Mouse (Mus musculus) erythroblast, embryonic 14.5 days (primary cell): ENCODE results near the gene Gja4. TPM values are rescaled to one million over a fixed set of nuclear protein-coding genes. Genes with fewer than 3 reads are reported as not detected.
A peak's percentile ranks its signal among the peaks of the same experiment; 100 is the strongest.

Source experiments
- H3K27me3 ChIP-seq: 2 replicates; pipeline ENCODE4 v1.6.1; 2012; ENCODE audit warnings: inconsistent platforms; ENCODE audit not compliant: control insufficient read depth
- H3K36me3 ChIP-seq: 2 replicates; pipeline ENCODE4 v1.6.1; 2012; ENCODE audit warnings: mild to moderate bottlenecking, inconsistent platforms; ENCODE audit not compliant: control insufficient read depth
- H3K4me1 ChIP-seq: 2 replicates; pipeline ENCODE4 v1.6.1; 2012; ENCODE audit warnings: inconsistent platforms; ENCODE audit not compliant: control insufficient read depth
- H3K4me3 ChIP-seq: replicated peaks from 2 replicates; pipeline ENCODE3; 2012; ENCODE audit warnings: moderate library complexity, mild to moderate bottlenecking, inconsistent platforms
- H3K9me3 ChIP-seq: 2 replicates; pipeline ENCODE4 v1.6.1; 2012; ENCODE audit warnings: low read length, inconsistent platforms, mixed read lengths; ENCODE audit not compliant: control insufficient read depth
- GATA1 ChIP-seq: IDR thresholded peaks from 2 replicates; pipeline ENCODE4 v1.6.1; 2012; ENCODE audit warnings: low read length, inconsistent platforms, mixed read lengths
- TAL1 ChIP-seq: IDR thresholded peaks from 3 replicates; pipeline ENCODE4 v1.6.1; 2012; ENCODE audit warnings: low read length, inconsistent platforms, mixed read lengths
- polyA plus RNA-seq: library from polyadenylated mRNA; stranded (reverse); fragments of >175 nt; gene quantifications from 2 replicates; pipeline ENCODE4 v1.2.3, GENCODE M21; 2012

Gja4 gene
- not detected in 2 replicates for polyA plus RNA-seq

GRCm38 (mm10) chr4:127313861-127314260 lies at the start of gene Gja4:
Gene Gja4, minus strand, starts transcription at chr4:127314039.
- Histone ChIP-seq H3K4me3 (no peak within 1 kb of the TSS), H3K4me1 (peaks cover 3% of the 10 kb centered on the region), H3K36me3 (no peaks in the 10 kb centered on the region), H3K9me3 (no peaks in the 10 kb centered on the region), H3K27me3 (peaks cover 24% of the 10 kb centered on the region)
- TF ChIP-seq GATA1 (no peak), TAL1 (no peak)

GRCm38 (mm10) chr4:127363331-127363730 lies 49.5 kb upstream of the Gja4 start:
- Histone ChIP-seq H3K9me3 (no peaks in the 10 kb centered on the region), H3K27me3 (no peaks in the 10 kb centered on the region), H3K4me3 (no peak overlapping the region), H3K4me1 (no peaks in the 10 kb centered on the region), H3K36me3 (no peaks in the 10 kb centered on the region)
- TF ChIP-seq TAL1 (no peak), GATA1 (no peak)

- H3K36me3 ChIP-seq: no peaks in the 10 kb centered on the region
- peaks cover 2% of the 10 kb centered on the region for H3K4me1 ChIP-seq
- H3K4me3 ChIP-seq: no peak overlapping the region
- H3K9me3 ChIP-seq: no peaks in the 10 kb centered on the region
- TF ChIP-seq TAL1: no peak
- no peak for TF ChIP-seq GATA1
- H3K27me3 ChIP-seq: no peaks in the 10 kb centered on the region
These were observed 48.7 kb upstream of the Gja4 start for GRCm38 (mm10) chr4:127362520-127362919.

- Histone ChIP-seq H3K9me3 (no peaks in the 10 kb centered on the region), H3K27me3 (no peaks in the 10 kb centered on the region), H3K4me1 (peaks cover 7% of the 10 kb centered on the region), H3K4me3 (no peak within 1 kb of the TSS), H3K36me3 (no peaks in the 10 kb centered on the region; the same call in 1 of the 2 replicates)
- TF ChIP-seq GATA1 (no peak), TAL1 (no peak)
These were observed 44.2 kb upstream of the Gja4 start, which contains the start of gene Gjb5 for GRCm38 (mm10) chr4:127358018-127358417. Gene Gjb5, minus strand, starts transcription at chr4:127358181.

- no peaks in the 10 kb centered on the region for H3K9me3 ChIP-seq
These were observed 41.0 kb upstream of the Gja4 start for GRCm38 (mm10) chr4:127354506-127355485.

GRCm38 (mm10) chr4:127353951-127354438 lies 40.2 kb upstream of the Gja4 start, which contains the start of gene Gjb4:
Gene Gjb4, minus strand, starts transcription at chr4:127354081.
- no peaks in the 10 kb centered on the region for H3K9me3 ChIP-seq
- TF ChIP-seq GATA1 (no peak), TAL1 (no peak)
- no peaks in the 10 kb centered on the region for H3K27me3 ChIP-seq
- peaks cover 9% of the 10 kb centered on the region; the same call in 1 of the 2 replicates for H3K36me3 ChIP-seq
- peak within 1 kb of the TSS; percentile 30 for H3K4me3 ChIP-seq
- peaks cover 7% of the 10 kb centered on the region for H3K4me1 ChIP-seq

More at GRCm38 (mm10) chr4:127354506-127355485, 41.0 kb upstream of the Gja4 start:
- no peak for TF ChIP-seq TAL1
- TF ChIP-seq GATA1: no peak
- Histone ChIP-seq H3K4me1 (peaks cover 7% of the 10 kb centered on the region), H3K4me3 (no peak overlapping the region), H3K36me3 (peaks cover 9% of the 10 kb centered on the region; the same call in 1 of the 2 replicates), H3K27me3 (no peaks in the 10 kb centered on the region)

GRCm38 (mm10) chr4:127352594-127352993 lies 38.8 kb upstream of the Gja4 start:
- H3K36me3 ChIP-seq: peaks cover 9% of the 10 kb centered on the region; the same call in 1 of the 2 replicates
- H3K9me3 ChIP-seq: no peaks in the 10 kb centered on the region
- TF ChIP-seq GATA1: no peak
- no peak for TF ChIP-seq TAL1
- H3K4me3 ChIP-seq: no peak overlapping the region
- H3K27me3 ChIP-seq: no peaks in the 10 kb centered on the region
- H3K4me1 ChIP-seq: peaks cover 5% of the 10 kb centered on the region

- no peaks in the 10 kb centered on the region for H3K27me3 ChIP-seq
- TF ChIP-seq GATA1 (no peak), TAL1 (no peak)
These were observed 35.9 kb upstream of the Gja4 start for GRCm38 (mm10) chr4:127349560-127350300.

GRCm38 (mm10) chr4:127345000-127345399 lies 31.2 kb upstream of the Gja4 start:
- Histone ChIP-seq H3K4me3 (no peak overlapping the region), H3K4me1 (no peaks in the 10 kb centered on the region), H3K9me3 (no peaks in the 10 kb centered on the region), H3K36me3 (no peaks in the 10 kb centered on the region; the same call in 1 of the 2 replicates), H3K27me3 (no peaks in the 10 kb centered on the region)
- no peak for TF ChIP-seq GATA1
- no peak for TF ChIP-seq TAL1

More at GRCm38 (mm10) chr4:127349560-127350300, 35.9 kb upstream of the Gja4 start:
- Histone ChIP-seq H3K9me3 (no peaks in the 10 kb centered on the region), H3K4me3 (no peak overlapping the region), H3K36me3 (peaks cover 9% of the 10 kb centered on the region; the same call in 1 of the 2 replicates), H3K4me1 (no peaks in the 10 kb centered on the region; the same call in 1 of the 2 replicates)
